Mouse (Mus musculus): ENCODE results near the gene Tmem97. TPM values are rescaled to one million over a fixed set of nuclear protein-coding genes. Genes with fewer than 3 reads are reported as not detected.
A peak's percentile ranks its signal among the peaks of the same experiment; 100 is the strongest.

Gene Tmem97
- polyA plus RNA-seq, 1 experiment: 27.6 TPM

DNA sequence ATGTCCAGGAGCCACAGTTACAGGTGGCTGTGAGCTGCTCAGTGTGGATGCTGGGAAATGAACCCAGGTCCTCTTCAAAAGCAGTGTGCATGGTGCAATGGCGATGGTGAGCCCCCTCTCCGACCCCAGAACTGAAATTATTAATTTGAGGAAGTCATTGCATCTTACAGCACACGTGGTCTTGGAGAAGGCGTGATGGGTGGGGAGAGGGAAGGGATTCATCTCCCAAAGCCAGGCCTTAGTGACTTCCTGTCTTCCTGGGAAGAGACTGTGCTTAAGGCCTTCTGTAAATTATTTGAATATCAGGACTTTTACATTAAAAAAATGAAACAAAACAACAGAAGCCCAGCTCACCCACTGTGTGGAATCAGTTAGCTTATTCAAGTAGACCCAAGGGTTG, 5.5 kb upstream of the Tmem97 start:
- TF ChIP-seq CTCF (IDR thresholded peaks at IDR 0.05; ENCODE audit: insufficient read depth, low read length): no peak
- TF ChIP-seq POLR2A (IDR thresholded peaks at IDR 0.05; ENCODE audit: borderline replicate concordance, extremely low read depth, low read depth, low read length): no peak
- WGBS: 50% methylated on average over 4 of the region's 4 CpGs
- Histone ChIP-seq H3K4me1 (ENCODE audit: control insufficient read depth, insufficient read depth, low read length) (no peaks in the 10 kb centered on the region), H3K4me3 (replicated peaks; ENCODE audit: extremely low read depth, low read depth, low read length) (no peak overlapping the region)
- no peak for DNase-seq

DNA sequence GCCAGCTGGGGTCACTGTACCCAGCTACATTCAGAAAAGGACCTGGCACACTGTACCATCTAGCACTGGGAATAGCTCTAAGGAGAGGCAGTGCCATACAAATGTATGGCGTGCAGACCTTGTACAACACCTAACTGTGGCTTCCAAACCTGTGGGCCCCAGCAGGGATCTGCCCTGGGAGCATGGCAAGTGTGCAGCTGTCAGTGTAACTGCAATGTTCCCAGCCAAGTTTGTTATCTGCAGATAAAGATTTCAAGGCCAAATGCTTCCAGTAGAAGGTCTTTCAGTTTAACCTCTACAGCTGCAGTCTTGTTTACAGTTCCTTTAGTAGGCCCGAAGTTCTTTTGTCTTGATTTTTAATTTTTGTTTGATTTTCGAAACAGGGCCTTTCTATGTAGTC, 5.0 kb upstream of the Tmem97 start:
- no peaks in the 10 kb centered on the region for H3K4me1 ChIP-seq (ENCODE audit: control insufficient read depth, insufficient read depth, low read length)
- WGBS: 54% methylated on average over 3 of the region's 3 CpGs
- no peak for TF ChIP-seq CTCF (IDR thresholded peaks at IDR 0.05; ENCODE audit: insufficient read depth, low read length)
- no peak for TF ChIP-seq POLR2A (IDR thresholded peaks at IDR 0.05; ENCODE audit: borderline replicate concordance, extremely low read depth, low read depth, low read length)
- DNase-seq: no peak
- no peak overlapping the region for H3K4me3 ChIP-seq (replicated peaks; ENCODE audit: extremely low read depth, low read depth, low read length)

- no peak for DNase-seq
- Histone ChIP-seq H3K4me1 (ENCODE audit: control insufficient read depth, insufficient read depth, low read length) (no peaks in the 10 kb centered on the region), H3K4me3 (replicated peaks; ENCODE audit: extremely low read depth, low read depth, low read length) (peak overlapping the region; percentile 40)
- TF ChIP-seq CTCF (IDR thresholded peaks at IDR 0.05; ENCODE audit: insufficient read depth, low read length) (no peak), POLR2A (IDR thresholded peaks at IDR 0.05; ENCODE audit: borderline replicate concordance, extremely low read depth, low read depth, low read length) (no peak)
- WGBS: 30% methylated on average over 6 of the region's 6 CpGs
Measured at GRCm38 (mm10) chr11:78551059-78551398, 452 bp upstream of the Tmem97 start.

DNA sequence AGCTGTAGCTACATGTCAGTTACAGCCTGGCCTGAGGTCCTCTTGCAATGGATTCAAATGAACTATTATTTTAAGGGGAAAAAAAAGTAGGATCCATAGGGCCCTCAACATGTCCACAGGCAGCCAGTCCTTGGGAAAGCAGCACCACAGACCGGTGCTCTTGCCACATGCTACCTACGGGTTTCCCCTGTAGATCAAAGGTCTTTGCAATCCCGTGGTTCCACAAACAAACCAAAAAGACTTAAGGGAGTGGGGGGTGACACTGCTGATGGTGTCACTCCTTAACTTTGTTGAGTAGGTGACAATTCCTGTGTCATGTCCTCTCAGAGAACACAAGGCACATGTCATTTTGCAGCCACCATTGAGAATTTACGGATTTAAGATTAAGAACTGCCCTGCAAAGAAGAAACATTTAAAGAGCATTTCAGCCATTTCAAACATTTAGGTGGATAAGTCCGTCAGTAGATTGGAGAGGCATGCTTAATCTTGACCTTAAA, 1.0 kb downstream of the Tmem97 start:
- no peak for DNase-seq
- H3K4me3 ChIP-seq (replicated peaks; ENCODE audit: extremely low read depth, low read depth, low read length): peak overlapping the region; percentile 36
- WGBS: 22% methylated on average over 5 of the region's 5 CpGs
- no peaks in the 10 kb centered on the region for H3K4me1 ChIP-seq (ENCODE audit: control insufficient read depth, insufficient read depth, low read length)
- no peak for TF ChIP-seq CTCF (IDR thresholded peaks at IDR 0.05; ENCODE audit: insufficient read depth, low read length)
- TF ChIP-seq POLR2A (IDR thresholded peaks at IDR 0.05; ENCODE audit: borderline replicate concordance, extremely low read depth, low read depth, low read length): no peak

DNA sequence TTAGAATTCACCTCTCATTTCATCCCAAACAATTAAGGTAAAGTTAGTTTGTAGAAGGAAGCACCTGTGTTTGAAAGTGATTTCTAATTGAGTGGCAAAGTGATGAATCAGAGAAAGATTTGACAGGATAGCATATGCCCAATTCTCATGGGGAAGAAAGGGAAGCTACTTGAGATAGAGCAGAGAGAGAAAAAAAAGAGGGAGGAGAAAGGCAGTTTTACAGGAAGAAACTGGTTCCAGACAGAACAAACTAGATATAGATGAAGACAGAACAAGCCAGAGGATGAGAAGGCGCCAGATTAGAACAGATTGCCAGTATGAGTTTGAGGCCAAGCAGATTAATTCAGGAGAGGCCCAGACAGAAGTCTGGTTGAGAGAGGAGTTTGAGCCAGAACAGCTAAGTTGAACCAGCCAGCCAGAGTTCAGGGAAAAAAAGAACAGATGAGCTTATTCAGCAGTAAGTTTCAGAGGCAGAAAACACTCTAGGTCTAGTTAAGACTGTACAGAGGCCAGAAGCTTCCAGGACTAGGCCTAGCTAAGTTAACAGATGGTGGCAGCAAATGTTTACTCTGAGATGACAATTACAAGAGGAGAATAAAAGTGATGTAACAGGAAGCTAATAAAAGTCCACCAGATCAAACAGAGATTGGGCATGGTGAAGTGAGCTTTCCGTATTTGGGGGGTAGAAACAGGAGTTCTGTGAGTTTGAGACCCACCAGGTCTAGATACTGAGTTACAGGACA, 2.7 kb downstream of the Tmem97 start:
- Histone ChIP-seq H3K4me1 (ENCODE audit: control insufficient read depth, insufficient read depth, low read length) (no peaks in the 10 kb centered on the region), H3K4me3 (replicated peaks; ENCODE audit: extremely low read depth, low read depth, low read length) (no peak overlapping the region)
- WGBS: 65% methylated on average over 2 of the region's 2 CpGs
- DNase-seq: no peak
- TF ChIP-seq CTCF (IDR thresholded peaks at IDR 0.05; ENCODE audit: insufficient read depth, low read length) (no peak), POLR2A (IDR thresholded peaks at IDR 0.05; ENCODE audit: borderline replicate concordance, extremely low read depth, low read depth, low read length) (no peak)

GRCm38 (mm10) chr11:78545181-78545580, 5.4 kb downstream of the Tmem97 start:
- Histone ChIP-seq H3K4me1 (ENCODE audit: control insufficient read depth, insufficient read depth, low read length) (no peaks in the 10 kb centered on the region), H3K4me3 (replicated peaks; ENCODE audit: extremely low read depth, low read depth, low read length) (no peak overlapping the region)
- 48% methylated on average over 8 of the region's 8 CpGs for WGBS
- TF ChIP-seq CTCF (IDR thresholded peaks at IDR 0.05; ENCODE audit: insufficient read depth, low read length): no peak
- TF ChIP-seq POLR2A (IDR thresholded peaks at IDR 0.05; ENCODE audit: borderline replicate concordance, extremely low read depth, low read depth, low read length): no peak
- DNase-seq: no peak

- Histone ChIP-seq H3K4me3 (replicated peaks; ENCODE audit: extremely low read depth, low read depth, low read length) (no peak overlapping the region), H3K4me1 (ENCODE audit: control insufficient read depth, insufficient read depth, low read length) (no peaks in the 10 kb centered on the region)
- no peak for TF ChIP-seq POLR2A (IDR thresholded peaks at IDR 0.05; ENCODE audit: borderline replicate concordance, extremely low read depth, low read depth, low read length)
- no peak for TF ChIP-seq CTCF (IDR thresholded peaks at IDR 0.05; ENCODE audit: insufficient read depth, low read length)
- DNase-seq: no peak
- 90% methylated on average over 7 of the region's 7 CpGs for WGBS
Measured at GRCm38 (mm10) chr11:78544449-78545111, 6.0 kb downstream of the Tmem97 start.

GRCm38 (mm10) chr11:78540358-78540757, 10.2 kb downstream of the Tmem97 start:
- Histone ChIP-seq H3K4me1 (ENCODE audit: control insufficient read depth, insufficient read depth, low read length) (peaks cover 8% of the 10 kb centered on the region), H3K4me3 (replicated peaks; ENCODE audit: extremely low read depth, low read depth, low read length) (no peak overlapping the region)
- DNase-seq: peak; percentile 56
- 65% methylated on average over 3 of the region's 3 CpGs for WGBS
- TF ChIP-seq CTCF (IDR thresholded peaks at IDR 0.05; ENCODE audit: insufficient read depth, low read length) (no peak), POLR2A (IDR thresholded peaks at IDR 0.05; ENCODE audit: borderline replicate concordance, extremely low read depth, low read depth, low read length) (no peak)

DNA sequence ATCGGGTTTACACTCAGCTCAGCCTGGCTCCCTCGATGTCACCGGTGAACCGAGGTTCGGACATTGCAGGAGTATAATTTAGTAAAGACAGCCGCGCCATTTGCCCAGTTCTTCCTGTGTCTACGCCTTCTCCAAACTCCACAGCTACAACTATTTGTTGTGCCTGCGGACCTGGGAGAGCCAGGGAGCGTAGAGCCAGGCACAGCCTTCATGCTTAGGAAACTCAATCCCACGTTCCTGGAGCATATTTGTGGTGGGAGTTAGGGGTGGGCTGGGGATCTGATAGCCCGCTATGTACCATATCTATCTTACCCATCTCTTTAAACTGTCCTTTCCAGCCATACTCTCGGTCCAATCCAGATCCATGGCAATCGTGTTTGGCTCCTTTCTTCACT, 13.9 kb downstream of the Tmem97 start:
- TF ChIP-seq POLR2A (IDR thresholded peaks at IDR 0.05; ENCODE audit: borderline replicate concordance, extremely low read depth, low read depth, low read length) (no peak), CTCF (IDR thresholded peaks at IDR 0.05; ENCODE audit: insufficient read depth, low read length) (no peak)
- DNase-seq: no peak
- 1% methylated on average over 14 of the region's 14 CpGs for WGBS
- H3K4me3 ChIP-seq (replicated peaks; ENCODE audit: extremely low read depth, low read depth, low read length): peak overlapping the region; percentile 91
- H3K4me1 ChIP-seq (ENCODE audit: control insufficient read depth, insufficient read depth, low read length): peaks cover 10% of the 10 kb centered on the region
